Mouse (Mus musculus) limb, embryonic 14.5 days (tissue): ENCODE results near the gene Sgpp1. TPM values are rescaled to one million over a fixed set of nuclear protein-coding genes. Genes with fewer than 3 reads are reported as not detected.

Experiments
- ATAC-seq: fragments of 200-750 bp; cut with Nextera tagmentation; 2 replicates; pipeline ENCODE4 v1.8.0; 2017; ENCODE audit warnings: low read depth, moderate number of reproducible peaks, moderate TSS enrichment; ENCODE audit not compliant: low FRiP score
- DNase-seq: peaks from one replicate; pipeline ENCODE4 v3.0.0-alpha.2; 2015; ENCODE audit warnings: low spot score
- H3K27ac ChIP-seq: fragments of 300-500 bp; sonication (generic); replicated peaks from 2 replicates; pipeline ENCODE4 v1.5.1; 2014; ENCODE audit warnings: low read depth, mild to moderate bottlenecking, low read length, moderate library complexity, mixed read lengths
- H3K27me3 ChIP-seq: fragments of 300-500 bp; sonication (generic); 2 replicates; pipeline ENCODE4 v1.6.1; 2014; ENCODE audit warnings: low read length, mixed read lengths; ENCODE audit not compliant: control insufficient read depth, insufficient read depth
- H3K36me3 ChIP-seq: fragments of 300-500 bp; sonication (generic); 2 replicates; pipeline ENCODE4 v1.6.1; 2014; ENCODE audit warnings: mild to moderate bottlenecking, low read length, moderate library complexity, mixed read lengths; ENCODE audit not compliant: control insufficient read depth, insufficient read depth
- H3K4me1 ChIP-seq: fragments of 300-500 bp; sonication (generic); 2 replicates; pipeline ENCODE4 v1.6.1; 2014; ENCODE audit warnings: antibody characterized with exemption, low read length, mixed read lengths; ENCODE audit not compliant: control insufficient read depth, insufficient read depth
- H3K4me2 ChIP-seq: fragments of 300-500 bp; sonication (generic); replicated peaks from 2 replicates; pipeline ENCODE4 v1.6.1; 2014; ENCODE audit warnings: low read depth, mild to moderate bottlenecking, low read length, moderate library complexity; ENCODE audit not compliant: severe bottlenecking
- H3K4me3 ChIP-seq: fragments of 300-500 bp; sonication (generic); replicated peaks from 2 replicates; pipeline ENCODE4 v1.5.1; 2014; ENCODE audit warnings: low read length
- H3K9ac ChIP-seq: fragments of 300-500 bp; sonication (generic); 2 replicates; pipeline ENCODE4 v1.6.1; 2014; ENCODE audit warnings: mild to moderate bottlenecking, low read depth, low read length, moderate library complexity; ENCODE audit not compliant: severe bottlenecking
- H3K9me3 ChIP-seq: fragments of 300-500 bp; sonication (generic); 2 replicates; pipeline ENCODE4 v1.6.1; 2016; ENCODE audit warnings: low read length; ENCODE audit not compliant: control insufficient read depth
- POLR2A ChIP-seq: fragments of 200-500 bp; IDR thresholded peaks from 2 replicates; pipeline ENCODE4 v1.8.0; 2012; ENCODE audit warnings: inconsistent platforms, mild to moderate bottlenecking, moderate library complexity, borderline replicate concordance; ENCODE audit not compliant: insufficient read depth, insufficient read length; ENCODE audit errors: extremely low read depth
- WGBS: fragments of 180-500 bp; shearing (Covaris S2); extraction: QIAGEN DNeasy Blood & Tissue Kit; methylation state at CpG from one replicate; pipeline ENCODE4 v1.1.7; 2014; 5-methylcytosine and 5-hydroxymethylcytosine counted together
- polyA plus RNA-seq, 2 experiments: library from polyadenylated mRNA; depleted of rRNA in 1 of 2; stranded (reverse) in 1 of 2; unstranded in 1 of 2; fragments of >200 nt; fragmentation: Nextera tagmentation in 1 of 2; extraction: Ambion mirVana in 1 of 2; gene quantifications; 2 replicates each; pipeline versions ENCODE4 v1.2.1 to v1.2.3; 2012 to 2014

Sgpp1 gene
- polyA plus RNA-seq, 2 experiments, result 18.4 to 36.8 TPM

DNA sequence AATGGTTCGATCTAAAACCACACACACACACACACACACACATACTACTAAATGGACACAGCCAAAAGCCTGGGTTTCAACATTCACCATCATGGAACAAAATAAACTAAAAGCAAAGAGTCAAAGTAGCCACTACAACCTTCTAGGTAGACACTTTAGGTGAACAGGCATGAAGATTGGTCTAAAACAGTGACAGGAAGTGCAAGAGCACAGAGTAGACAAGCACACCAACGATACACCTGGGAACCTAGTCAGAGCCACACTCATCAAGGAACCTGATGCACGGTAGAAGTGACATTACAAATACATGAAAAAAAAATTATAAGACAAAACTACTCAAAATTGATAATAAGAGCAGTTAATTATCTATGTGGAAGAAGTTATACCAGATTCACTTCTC, 4.0 kb downstream of the Sgpp1 start:
- 87% methylated on average over 3 of the region's 3 CpGs for WGBS
- Histone ChIP-seq H3K9ac (no peak overlapping the region), H3K9me3 (no peaks in the 10 kb centered on the region), H3K36me3 (peaks cover 9% of the 10 kb centered on the region), H3K27ac (no peak overlapping the region), H3K4me2 (no peak overlapping the region), H3K4me1 (peaks cover 14% of the 10 kb centered on the region; the same call in 1 of the 2 replicates), H3K27me3 (no peaks in the 10 kb centered on the region), H3K4me3 (no peak overlapping the region)
- ATAC-seq (no peak), DNase-seq (no peak)
- TF ChIP-seq POLR2A, result no peak

DNA sequence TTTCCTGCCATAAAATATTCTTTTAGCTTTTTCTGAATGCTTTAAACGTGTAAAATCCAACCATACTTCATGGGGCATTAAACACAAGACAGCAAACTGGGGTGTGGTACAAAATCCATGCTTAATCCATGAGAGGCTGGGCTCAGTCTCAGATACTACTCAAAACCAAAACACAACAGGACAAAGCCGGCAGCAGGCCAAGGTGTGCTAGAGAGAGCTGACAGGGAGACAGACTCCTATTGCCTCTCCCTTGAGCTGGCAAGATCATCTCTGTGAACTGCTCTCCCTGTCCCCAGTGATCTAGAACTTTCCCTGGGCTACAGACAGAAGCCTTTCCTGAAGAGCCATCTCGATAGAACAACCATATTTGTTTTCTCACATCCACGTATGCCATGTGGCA, 5.1 kb downstream of the Sgpp1 start:
- H3K9ac ChIP-seq, result no peak overlapping the region
- TF ChIP-seq POLR2A, result no peak
- H3K9me3 ChIP-seq, result no peaks in the 10 kb centered on the region
- no peak for ATAC-seq
- H3K27me3 ChIP-seq, result no peaks in the 10 kb centered on the region
- no peak overlapping the region for H3K4me2 ChIP-seq
- 69% methylated on average over 4 of the region's 4 CpGs for WGBS
- H3K36me3 ChIP-seq, result peaks cover 9% of the 10 kb centered on the region
- H3K27ac ChIP-seq, result no peak overlapping the region
- DNase-seq, result no peak
- 0 out of 2 replicates have a peak, but pooled peaks cover 11% of the 10 kb centered on the region for H3K4me1 ChIP-seq
- no peak overlapping the region for H3K4me3 ChIP-seq

DNA sequence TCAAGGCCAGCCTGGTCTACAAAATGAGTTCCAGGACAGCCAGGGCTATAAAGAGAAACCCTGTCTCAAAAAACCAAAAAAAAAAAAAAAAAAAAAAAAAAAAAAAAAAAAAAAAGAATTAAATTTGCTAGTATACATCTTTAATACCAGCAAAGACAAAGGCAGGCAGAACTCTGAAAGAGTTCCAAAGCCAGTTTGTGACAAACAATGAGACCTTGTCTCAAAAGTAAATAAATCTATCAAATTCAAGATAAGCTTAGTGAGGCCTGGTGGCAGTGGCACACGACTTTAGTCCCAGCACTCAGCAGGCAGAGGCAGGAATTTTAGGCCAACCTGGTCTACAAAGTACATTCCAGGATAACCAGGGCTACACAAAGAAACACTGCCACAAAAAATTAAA, 5.7 kb downstream of the Sgpp1 start:
- no peaks in the 10 kb centered on the region for H3K9me3 ChIP-seq
- no peak overlapping the region for H3K9ac ChIP-seq
- TF ChIP-seq POLR2A, result no peak
- H3K27ac ChIP-seq, result no peak overlapping the region
- DNase-seq (no peak), ATAC-seq (no peak)
- no peak overlapping the region for H3K4me2 ChIP-seq
- 70% methylated on average over 1 of the region's 1 CpGs for WGBS
- peaks cover 9% of the 10 kb centered on the region for H3K36me3 ChIP-seq
- 0 out of 2 replicates have a peak, but pooled peaks cover 11% of the 10 kb centered on the region for H3K4me1 ChIP-seq
- H3K4me3 ChIP-seq, result no peak overlapping the region
- H3K27me3 ChIP-seq, result no peaks in the 10 kb centered on the region

DNA sequence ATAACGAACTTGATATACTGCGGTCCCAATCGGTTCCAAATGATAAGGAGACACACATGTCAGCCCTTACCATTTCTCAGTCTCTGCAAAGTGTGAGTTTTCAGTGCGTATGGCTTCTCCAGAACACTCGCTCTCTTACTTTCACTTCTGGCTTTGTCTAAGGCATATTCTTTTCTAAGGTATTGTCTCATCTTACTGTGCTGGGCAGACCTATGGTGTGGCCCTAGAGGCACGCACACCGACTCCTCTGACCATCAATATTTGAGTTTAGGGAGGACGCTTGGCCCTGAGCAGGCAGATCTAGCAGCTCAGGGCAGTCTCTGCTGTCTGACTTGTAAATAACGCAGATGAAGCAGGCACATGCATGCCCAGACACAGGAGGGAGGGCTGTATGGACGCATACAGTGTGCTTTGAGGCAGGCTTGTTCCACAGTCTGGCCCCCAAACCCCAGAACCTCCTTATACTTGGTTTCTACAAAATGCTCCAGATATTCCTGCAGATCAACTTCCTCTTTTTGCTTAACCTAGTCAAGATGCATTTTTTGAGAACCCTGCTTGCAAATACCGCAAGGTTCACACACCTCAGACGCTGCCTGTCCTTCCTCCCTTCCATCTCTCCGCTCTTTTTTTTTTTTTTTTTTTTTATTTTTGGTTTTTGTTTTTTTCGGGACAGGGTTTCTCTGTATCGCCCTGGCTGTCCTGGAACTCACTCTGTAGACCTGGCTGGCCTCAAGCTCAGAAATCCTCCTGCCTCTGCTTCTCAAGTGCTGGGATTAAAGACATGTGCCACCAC, 8.0 kb downstream of the Sgpp1 start:
- no peak overlapping the region for H3K4me3 ChIP-seq
- no peak for TF ChIP-seq POLR2A
- WGBS, result 89% methylated on average over 15 of the region's 15 CpGs
- H3K9me3 ChIP-seq, result no peaks in the 10 kb centered on the region
- no peaks in the 10 kb centered on the region for H3K27me3 ChIP-seq
- H3K4me1 ChIP-seq, result no peaks in the 10 kb centered on the region
- H3K4me2 ChIP-seq, result no peak overlapping the region
- DNase-seq (no peak), ATAC-seq (no peak)
- H3K9ac ChIP-seq, result no peak overlapping the region
- H3K27ac ChIP-seq, result no peak overlapping the region
- peaks cover 9% of the 10 kb centered on the region for H3K36me3 ChIP-seq

DNA sequence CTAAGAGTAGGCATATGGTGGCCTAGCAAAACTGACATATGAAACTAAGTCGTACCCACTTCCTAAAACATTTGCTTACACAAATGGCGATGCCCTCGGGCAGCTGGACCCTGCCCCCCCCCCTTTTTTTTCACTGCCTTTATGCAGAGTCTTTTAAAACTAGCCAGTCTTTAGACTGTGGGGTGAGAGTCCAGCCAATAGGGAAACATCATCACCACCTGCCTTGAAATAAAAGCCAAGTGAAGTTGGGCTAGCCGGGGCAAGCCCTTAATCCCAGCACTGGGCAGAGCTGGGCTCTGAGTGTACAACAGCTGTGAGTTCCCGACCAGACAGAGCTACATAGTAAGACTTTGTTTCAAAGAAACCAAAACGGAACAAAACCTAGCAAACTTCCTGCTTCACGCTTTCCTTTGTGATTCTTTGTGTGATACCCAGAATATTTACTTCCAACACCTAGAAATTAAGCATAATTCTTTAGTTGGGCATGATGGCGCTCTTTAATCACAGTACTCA, 9.1 kb downstream of the Sgpp1 start:
- peaks cover 8% of the 10 kb centered on the region for H3K4me1 ChIP-seq
- H3K4me2 ChIP-seq, result no peak overlapping the region
- no peaks in the 10 kb centered on the region for H3K27me3 ChIP-seq
- peaks cover 9% of the 10 kb centered on the region for H3K36me3 ChIP-seq
- H3K4me3 ChIP-seq, result no peak overlapping the region
- 79% methylated on average over 8 of the region's 8 CpGs for WGBS
- no peak for TF ChIP-seq POLR2A
- no peaks in the 10 kb centered on the region for H3K9me3 ChIP-seq
- H3K9ac ChIP-seq, result no peak overlapping the region
- DNase-seq, result no peak
- H3K27ac ChIP-seq, result no peak overlapping the region
- ATAC-seq, result no peak
